Mouse (Mus musculus) MEL (cell line): ENCODE results near the gene Krt31.

Experiments
- MAFK ChIP-seq: IDR thresholded peaks from 2 replicates; pipeline ENCODE4 v1.6.1; 2011; ENCODE audit warnings: low read depth, mild to moderate bottlenecking, low read length, improper control_type of control experiment, borderline replicate concordance
- MEF2A ChIP-seq: IDR thresholded peaks from 2 replicates; pipeline ENCODE4 v1.6.1; 2014; ENCODE audit warnings: low read depth, mild to moderate bottlenecking, inconsistent platforms, low read length, improper control_type of control experiment; ENCODE audit not compliant: poor library complexity, insufficient replicate concordance, severe bottlenecking; ENCODE audit errors: extremely low read depth
- POLR2A ChIP-seq, 2 experiments: IDR thresholded peaks; 2 replicates each; pipeline ENCODE4 v1.6.1; 2011 to 2012; ENCODE audit warnings: low read length in 2 of 2, mild to moderate bottlenecking in 2 of 2, control low read depth in 1 of 2, improper control_type of control experiment in 1 of 2, low read depth in 1 of 2, moderate library complexity in 1 of 2; ENCODE audit not compliant: control insufficient read depth in 1 of 2, insufficient read depth in 1 of 2, poor library complexity in 1 of 2
- RAD21 ChIP-seq: IDR thresholded peaks from 2 replicates; pipeline ENCODE4 v1.6.1; 2011; ENCODE audit warnings: mild to moderate bottlenecking, low read depth, low read length, improper control_type of control experiment
- RCOR1 ChIP-seq: IDR thresholded peaks from 2 replicates; pipeline ENCODE4 v1.6.1; 2012; ENCODE audit warnings: low read depth, mild to moderate bottlenecking, inconsistent platforms, low read length, improper control_type of control experiment
- SIN3A ChIP-seq: IDR thresholded peaks from 2 replicates; pipeline ENCODE4 v1.6.1; 2012; ENCODE audit warnings: low read length, improper control_type of control experiment, inconsistent platforms
- SMC3 ChIP-seq: IDR thresholded peaks from 2 replicates; pipeline ENCODE4 v1.6.1; 2011; ENCODE audit warnings: low read depth, low read length, improper control_type of control experiment
- ZMIZ1 ChIP-seq: IDR thresholded peaks from 2 replicates; pipeline ENCODE4 v1.6.1; 2012; ENCODE audit warnings: low read depth, mild to moderate bottlenecking, inconsistent platforms, low read length, improper control_type of control experiment, moderate library complexity

GRCm38 (mm10) chr11:100055686-100056655 is 5.6 kb upstream of the Krt31 start:
- TF ChIP-seq RCOR1 (no peak), POLR2A (IDR thresholded peaks at IDR 0.05; ENCODE audit: control insufficient read depth in 1 of 2, insufficient read depth in 1 of 2, low read depth in 1 of 2, low read length in 2 of 2, poor library complexity in 1 of 2) (no peak), MAFK (no peak), SIN3A (no peak), RAD21 (no peak), SMC3 (no peak), MEF2A (no peak), ZMIZ1 (no peak)
